13 mouse cellular contexts compared by ENCODE assay signal in genomic region chr14:26454851-26455250, GRCm38 (mm10).
A peak's percentile ranks its signal among the peaks of the same experiment; 100 is the strongest.
DNase-seq lines count a peak whose midpoint lies in the region; ATAC-seq and TF ChIP-seq lines count a peak whose summit lies in the region.
"Had no signal": no experiment of that assay in that cellular context is flagged by ENCODE, and none has a peak within 500 bp of the region (broad histone marks: within the 10 kb centered on the region; RNA-seq: fewer than 3 reads in every experiment).

No protein-coding gene starts in this region.

- intact Hi-C loops in gastrocnemius, adult 2 months (cut with DNase I) = no loop called here

- DNase-seq in midbrain, embryonic 10.5 days (ENCODE audit: low spot score) = peak; percentile 15
- peak; percentile 10 for DNase-seq in embryo, embryonic 11 days
- peak; percentile 13 to 25 (median 20) for DNase-seq in liver, embryonic 14.5 days (ENCODE audit: low read depth in 3 of 3, low spot score in 3 of 3)
- DNase-seq in stomach, postnatal 0 days (ENCODE audit: low spot score) = peak; percentile 24
- DNase-seq in gastrocnemius, adult 2 months = no peak
- no peak for DNase-seq in kidney, postnatal 10 days
- DNase-seq: kidney, postnatal 4 days had no signal

- H3K27ac ChIP-seq in midbrain, embryonic 10.5 days (replicated peaks) = no peak overlapping the region; the same call in 1 of the 2 replicates
- H3K27ac ChIP-seq in midbrain, embryonic 15.5 days = no peak overlapping the region
- H3K27ac ChIP-seq in liver, embryonic 14.5 days = no peak overlapping the region
- H3K27ac ChIP-seq in stomach, postnatal 0 days (replicated peaks) = no peak overlapping the region
- no peak overlapping the region for H3K27ac ChIP-seq in gastrocnemius, adult 2 months
- H3K27ac ChIP-seq: embryonic facial prominence, embryonic 13.5 days; left cerebral cortex, adult 2 months; lung, embryonic 15.5 days had no signal

- H3K9me3 ChIP-seq in midbrain, embryonic 10.5 days (replicated peaks) = no peaks in the 10 kb centered on the region
- no peaks in the 10 kb centered on the region for H3K9me3 ChIP-seq in midbrain, embryonic 15.5 days
- no peaks in the 10 kb centered on the region for H3K9me3 ChIP-seq in liver, embryonic 14.5 days (ENCODE audit: control insufficient read depth, low read length)
- no peaks in the 10 kb centered on the region for H3K9me3 ChIP-seq in stomach, postnatal 0 days (ENCODE audit: control insufficient read depth, low read length)
- H3K9me3 ChIP-seq: embryonic facial prominence, embryonic 13.5 days; lung, embryonic 15.5 days had no signal

- H3K4me1 ChIP-seq in midbrain, embryonic 10.5 days = peaks cover 16% of the 10 kb centered on the region
- peaks cover 7% of the 10 kb centered on the region for H3K4me1 ChIP-seq in midbrain, embryonic 15.5 days
- H3K4me1 ChIP-seq in liver, embryonic 14.5 days (replicated peaks; ENCODE audit: control insufficient read depth in 2 of 2, insufficient read depth in 2 of 2, low read length in 1 of 2) = no peaks in the 10 kb centered on the region
- no peaks in the 10 kb centered on the region for H3K4me1 ChIP-seq in stomach, postnatal 0 days (replicated peaks; ENCODE audit: control insufficient read depth, insufficient read depth)
- H3K4me1 ChIP-seq: lung, embryonic 15.5 days had no signal

- TF ChIP-seq CTCF in liver, embryonic 14.5 days (IDR thresholded peaks at IDR 0.05; ENCODE audit: low read depth) = no peak
- TF ChIP-seq CTCF in stomach, postnatal 0 days (IDR thresholded peaks at IDR 0.05; ENCODE audit: low read depth) = no peak
- TF ChIP-seq CTCF in gastrocnemius, adult 2 months (IDR thresholded peaks at IDR 0.05) = no peak

- ATAC-seq in midbrain, embryonic 15.5 days (replicated peaks) = no peak
- ATAC-seq in liver, embryonic 14.5 days (ENCODE audit: insufficient read depth) = peak; percentile 72
- 0 out of 2 replicates have a peak, but pooled peaks have one; percentile 18 for ATAC-seq in stomach, postnatal 0 days (ENCODE audit: low FRiP score, low TSS enrichment)
- ATAC-seq: forebrain, embryonic 14.5 days had no signal

- 52% methylated on average over 16 of the region's 16 CpGs for WGBS in midbrain, embryonic 10.5 days
- WGBS in midbrain, embryonic 15.5 days = 49% methylated on average over 16 of the region's 16 CpGs
- 32% methylated on average over 16 of the region's 16 CpGs for WGBS in liver, embryonic 14.5 days (ENCODE audit: insufficient replicate concordance)
- 62% methylated on average over 16 of the region's 16 CpGs for WGBS in stomach, postnatal 0 days

- no peaks in the 10 kb centered on the region for H3K27me3 ChIP-seq in midbrain, embryonic 10.5 days (ENCODE audit: low read depth, poor library complexity, severe bottlenecking)
- no peaks in the 10 kb centered on the region for H3K27me3 ChIP-seq in midbrain, embryonic 15.5 days (replicated peaks)
- no peaks in the 10 kb centered on the region for H3K27me3 ChIP-seq in liver, embryonic 14.5 days (ENCODE audit: control insufficient read depth, insufficient read depth, low read length)
- H3K27me3 ChIP-seq in stomach, postnatal 0 days (ENCODE audit: control insufficient read depth, insufficient read depth, low read length) = no peaks in the 10 kb centered on the region
- H3K27me3 ChIP-seq: embryonic facial prominence, embryonic 13.5 days; lung, embryonic 15.5 days had no signal

- no peak for TF ChIP-seq EP300 in liver, embryonic 14.5 days (IDR thresholded peaks at IDR 0.05; ENCODE audit: low read depth)
- no peak for TF ChIP-seq EP300 in stomach, postnatal 0 days (optimal IDR thresholded peaks at IDR 0.05)

- H3K4me2 ChIP-seq in midbrain, embryonic 15.5 days = no peak overlapping the region
- H3K4me2 ChIP-seq in liver, embryonic 14.5 days (ENCODE audit: low read depth) = no peak overlapping the region
- no peak overlapping the region for H3K4me2 ChIP-seq in stomach, postnatal 0 days (replicated peaks; ENCODE audit: low read depth)
- H3K4me2 ChIP-seq: embryonic facial prominence, embryonic 13.5 days; lung, embryonic 15.5 days had no signal

- no peak overlapping the region for H3K4me3 ChIP-seq in midbrain, embryonic 10.5 days
- H3K4me3 ChIP-seq in midbrain, embryonic 15.5 days = no peak overlapping the region
- no peak overlapping the region for H3K4me3 ChIP-seq in liver, embryonic 14.5 days (ENCODE audit: insufficient read depth in 1 of 2, low read depth in 2 of 2, low read length in 2 of 2)
- no peak overlapping the region for H3K4me3 ChIP-seq in stomach, postnatal 0 days (ENCODE audit: low read depth, low read length)
- H3K4me3 ChIP-seq in gastrocnemius, adult 2 months = no peak overlapping the region
- H3K4me3 ChIP-seq: embryonic facial prominence, embryonic 13.5 days; left cerebral cortex, adult 2 months; lung, embryonic 15.5 days; myocyte had no signal

- no peak overlapping the region for H3K9ac ChIP-seq in midbrain, embryonic 15.5 days
- H3K9ac ChIP-seq in liver, embryonic 14.5 days (replicated peaks) = no peak overlapping the region
- H3K9ac ChIP-seq in stomach, postnatal 0 days (ENCODE audit: low read length) = no peak overlapping the region
- H3K9ac ChIP-seq: embryonic facial prominence, embryonic 13.5 days; lung, embryonic 15.5 days had no signal

- peaks cover 15% of the 10 kb centered on the region; the same call in 1 of the 2 replicates for H3K36me3 ChIP-seq in midbrain, embryonic 10.5 days
- H3K36me3 ChIP-seq in midbrain, embryonic 15.5 days (replicated peaks) = peaks cover 2% of the 10 kb centered on the region; the same call in 1 of the 2 replicates
- no peaks in the 10 kb centered on the region; the same call in 1 of the 2 replicates for H3K36me3 ChIP-seq in liver, embryonic 14.5 days (replicated peaks; ENCODE audit: control insufficient read depth, insufficient read depth, low read depth)
- H3K36me3 ChIP-seq in stomach, postnatal 0 days (ENCODE audit: control insufficient read depth, insufficient read depth, low read length) = no peaks in the 10 kb centered on the region

Comparison
In these comparisons a context has a peak if more than half of its experiments do, and no peak if none do; other contexts are left out.
1. DNase-seq: peak in midbrain, embryonic 10.5 days (single experiment), embryo, embryonic 11 days (single experiment), liver, embryonic 14.5 days (3 of 3) and stomach, postnatal 0 days (single experiment); none in gastrocnemius, adult 2 months (single experiment) and kidney, postnatal 10 days (single experiment).